Mouse (Mus musculus) liver, embryonic 14.5 days (tissue): ENCODE results near the gene Sulf2.

ENCODE experiments used
- CTCF ChIP-seq: IDR thresholded peaks from 2 replicates; pipeline ENCODE4 v1.5.1; 2016; ENCODE audit warnings: antibody characterized with exemption, low read depth, control low read depth
- EP300 ChIP-seq: IDR thresholded peaks from 2 replicates; pipeline ENCODE4 v1.6.1; 2016; ENCODE audit warnings: antibody characterized with exemption, low read depth

DNA sequence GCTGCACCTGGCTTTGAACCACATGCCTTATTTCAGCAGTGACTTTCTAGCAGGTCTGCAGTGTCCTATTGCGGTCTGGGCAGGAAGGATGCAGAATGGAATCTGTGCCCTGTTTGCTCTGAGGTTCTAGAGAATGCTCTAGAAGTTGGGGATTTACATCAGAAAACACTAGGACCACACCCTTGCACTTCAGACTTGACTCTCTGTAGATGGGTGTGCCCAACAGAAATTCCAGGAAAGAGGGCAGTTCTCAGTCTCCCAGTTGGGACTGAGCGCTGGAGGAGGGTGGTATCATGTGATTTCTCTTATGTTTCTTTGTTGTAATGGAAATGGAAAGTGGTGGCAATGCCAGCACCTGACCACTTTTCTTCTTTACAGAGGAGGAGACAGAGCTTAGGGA, 1.7 kb upstream of the Sulf2 start:
- TF ChIP-seq CTCF (no peak), EP300 (no peak)
